Mouse (Mus musculus): ENCODE results near the gene Atp8a2. TPM values are rescaled to one million over a fixed set of nuclear protein-coding genes. Genes with fewer than 3 reads are reported as not detected.

Atp8a2 gene
- polyA plus RNA-seq (2014; fragmentation: Nextera tagmentation; extraction: Ambion mirVana), result 7.4 and 8.3 TPM in 2 replicates

DNA sequence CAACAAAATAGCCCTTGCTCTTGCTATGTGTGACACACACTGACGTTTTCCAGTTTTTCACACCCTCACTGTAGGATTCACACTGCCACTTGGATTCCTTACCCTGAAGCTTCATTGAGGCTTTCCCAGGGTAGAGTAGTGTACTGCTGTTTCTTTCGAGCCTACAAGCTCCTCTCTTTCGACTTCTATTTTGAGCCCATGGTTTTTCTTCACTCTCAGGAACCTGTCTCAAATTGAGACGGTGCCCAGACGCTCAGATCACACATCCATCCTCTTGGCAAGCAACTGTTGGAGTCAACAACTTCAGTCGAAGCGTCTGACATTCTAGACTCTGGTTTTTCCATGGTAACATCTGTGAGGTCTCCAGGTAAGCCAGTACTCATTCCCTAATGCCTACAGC is at the start of gene Atp8a2:
TSS of gene Atp8a2 (minus strand) at position 296 of the 400 bp plus-strand sequence.
- H3K27me3 ChIP-seq (ENCODE audit: control insufficient read depth, insufficient read depth, low read length), result no peaks in the 10 kb centered on the region
- no peak within 1 kb of the TSS for H3K27ac ChIP-seq (ENCODE audit: low read depth, low read length)
- H3K4me3 ChIP-seq (ENCODE audit: low read depth, low read length), result no peak within 1 kb of the TSS
- H3K4me1 ChIP-seq (ENCODE audit: control insufficient read depth, insufficient read depth, low read length), result no peaks in the 10 kb centered on the region
- no peak within 1 kb of the TSS for H3K9ac ChIP-seq (ENCODE audit: low read length)
- no peak for DNase-seq (ENCODE audit: low spot score, missing footprints)
- no peak within 1 kb of the TSS for H3K4me2 ChIP-seq
- H3K36me3 ChIP-seq (ENCODE audit: control insufficient read depth, insufficient read depth, low read length), result no peaks in the 10 kb centered on the region
- H3K9me3 ChIP-seq (ENCODE audit: control insufficient read depth, low read length), result no peaks in the 10 kb centered on the region
- ATAC-seq (ENCODE audit: low FRiP score), result no peak
- 84% methylated on average over 7 of the region's 7 CpGs for WGBS

DNA sequence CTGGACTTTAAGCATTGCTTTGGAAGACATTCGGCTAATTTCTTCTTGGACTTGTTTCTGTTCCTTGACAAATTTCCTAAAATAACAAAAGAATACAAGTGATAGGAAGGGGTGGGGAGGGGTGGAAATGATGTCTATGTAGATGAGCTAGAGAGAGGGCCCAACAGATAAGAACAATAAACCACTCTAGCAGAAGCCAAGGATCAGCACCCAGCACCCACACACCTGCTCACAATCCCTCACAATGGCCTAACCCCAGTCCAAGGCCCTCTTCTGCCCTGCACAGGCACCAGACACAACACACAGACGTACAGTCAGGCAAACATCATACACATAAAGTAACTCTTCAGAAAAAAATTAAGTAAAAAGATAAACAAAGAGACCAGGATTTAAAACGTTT is 41.6 kb upstream of the Atp8a2 start:
- WGBS, result 83% methylated on average over 3 of the region's 3 CpGs
- no peaks in the 10 kb centered on the region for H3K9me3 ChIP-seq (ENCODE audit: control insufficient read depth, low read length)
- ATAC-seq (ENCODE audit: low FRiP score) (no peak), DNase-seq (ENCODE audit: low spot score, missing footprints) (no peak)
- H3K27me3 ChIP-seq (ENCODE audit: control insufficient read depth, insufficient read depth, low read length), result no peaks in the 10 kb centered on the region
- no peaks in the 10 kb centered on the region for H3K4me1 ChIP-seq (ENCODE audit: control insufficient read depth, insufficient read depth, low read length)
- H3K36me3 ChIP-seq (ENCODE audit: control insufficient read depth, insufficient read depth, low read length), result peaks cover 8% of the 10 kb centered on the region; the same call in 1 of the 2 replicates
- no peak overlapping the region for H3K27ac ChIP-seq (ENCODE audit: low read depth, low read length)
- no peak overlapping the region for H3K4me3 ChIP-seq (ENCODE audit: low read depth, low read length)
- H3K9ac ChIP-seq (ENCODE audit: low read length), result no peak overlapping the region
- no peak overlapping the region for H3K4me2 ChIP-seq

DNA sequence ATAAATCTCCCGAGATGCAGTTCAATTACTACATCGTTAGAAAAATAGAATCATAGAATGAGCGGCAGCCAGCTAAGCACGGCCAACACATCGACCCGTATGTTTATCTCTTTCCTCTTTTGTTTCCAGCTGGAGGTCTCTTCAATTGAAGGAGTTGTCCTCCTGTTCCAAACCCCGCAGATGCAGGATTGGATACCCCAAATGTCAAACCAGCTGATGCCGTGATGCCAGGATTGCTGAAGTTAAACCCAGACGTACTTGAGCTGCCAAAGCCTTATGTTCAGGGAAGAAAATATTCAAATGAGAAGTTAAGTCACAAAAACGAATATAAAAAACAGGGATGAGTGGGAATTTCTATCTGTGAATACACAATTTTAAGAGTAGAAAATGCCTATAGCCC is 22.9 kb upstream of the Atp8a2 start:
- no peak overlapping the region for H3K4me2 ChIP-seq
- no peak overlapping the region for H3K27ac ChIP-seq (ENCODE audit: low read depth, low read length)
- H3K9me3 ChIP-seq (ENCODE audit: control insufficient read depth, low read length), result no peaks in the 10 kb centered on the region
- DNase-seq (ENCODE audit: low spot score, missing footprints) (no peak), ATAC-seq (ENCODE audit: low FRiP score) (no peak)
- peaks cover 6% of the 10 kb centered on the region for H3K36me3 ChIP-seq (ENCODE audit: control insufficient read depth, insufficient read depth, low read length)
- H3K27me3 ChIP-seq (ENCODE audit: control insufficient read depth, insufficient read depth, low read length), result no peaks in the 10 kb centered on the region
- H3K4me3 ChIP-seq (ENCODE audit: low read depth, low read length), result no peak overlapping the region
- no peak overlapping the region for H3K9ac ChIP-seq (ENCODE audit: low read length)
- no peaks in the 10 kb centered on the region for H3K4me1 ChIP-seq (ENCODE audit: control insufficient read depth, insufficient read depth, low read length)
- 93% methylated on average over 10 of the region's 10 CpGs for WGBS

DNA sequence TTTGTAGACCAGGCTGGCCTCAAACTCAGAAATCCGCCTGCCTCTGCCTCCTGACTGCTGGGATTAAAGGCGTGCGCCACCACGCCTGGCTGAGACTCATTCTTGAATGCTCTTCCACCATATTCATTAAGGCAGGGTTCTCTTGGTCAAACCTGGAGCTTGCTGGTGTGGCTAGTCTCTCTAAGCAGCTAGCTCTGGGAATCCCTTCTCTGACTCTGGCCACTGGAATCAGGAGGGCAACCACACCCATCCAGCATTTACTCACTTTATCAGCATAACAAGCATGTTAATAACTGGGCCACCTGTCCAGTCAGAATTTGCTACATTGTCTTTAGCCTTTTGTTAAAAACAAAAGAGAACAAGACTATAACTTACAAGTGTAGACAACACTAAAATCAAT is 20.6 kb upstream of the Atp8a2 start:
- H3K27me3 ChIP-seq (ENCODE audit: control insufficient read depth, insufficient read depth, low read length), result no peaks in the 10 kb centered on the region
- no peaks in the 10 kb centered on the region for H3K9me3 ChIP-seq (ENCODE audit: control insufficient read depth, low read length)
- 92% methylated on average over 4 of the region's 4 CpGs for WGBS
- no peaks in the 10 kb centered on the region for H3K4me1 ChIP-seq (ENCODE audit: control insufficient read depth, insufficient read depth, low read length)
- no peak overlapping the region for H3K27ac ChIP-seq (ENCODE audit: low read depth, low read length)
- no peak overlapping the region for H3K4me2 ChIP-seq
- ATAC-seq (ENCODE audit: low FRiP score) (no peak), DNase-seq (ENCODE audit: low spot score, missing footprints) (no peak)
- H3K9ac ChIP-seq (ENCODE audit: low read length), result no peak overlapping the region
- H3K36me3 ChIP-seq (ENCODE audit: control insufficient read depth, insufficient read depth, low read length), result peaks cover 4% of the 10 kb centered on the region
- no peak overlapping the region for H3K4me3 ChIP-seq (ENCODE audit: low read depth, low read length)

DNA sequence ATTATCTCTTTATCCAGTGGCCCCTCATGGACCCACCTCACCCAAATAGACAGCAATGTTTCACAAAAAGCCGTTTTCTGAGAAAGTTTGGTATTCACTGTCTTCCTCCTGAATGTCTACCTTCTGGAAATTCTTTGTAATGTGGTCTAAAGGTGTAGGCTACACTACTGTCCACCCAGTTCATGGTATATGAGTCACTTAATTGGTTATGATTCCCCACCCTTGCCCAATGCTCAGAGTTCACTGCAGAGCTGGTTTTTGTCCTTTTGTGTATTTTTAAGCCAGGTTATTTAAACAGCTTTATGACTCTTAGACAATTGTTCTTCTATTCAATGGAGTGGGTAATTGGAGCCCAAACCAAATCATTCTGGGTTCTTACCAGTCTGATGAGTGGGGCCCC is 19.1 kb upstream of the Atp8a2 start:
- ATAC-seq (ENCODE audit: low FRiP score), result no peak
- Histone ChIP-seq H3K4me2 (no peak overlapping the region), H3K9me3 (ENCODE audit: control insufficient read depth, low read length) (no peaks in the 10 kb centered on the region), H3K4me1 (ENCODE audit: control insufficient read depth, insufficient read depth, low read length) (no peaks in the 10 kb centered on the region), H3K36me3 (ENCODE audit: control insufficient read depth, insufficient read depth, low read length) (peaks cover 4% of the 10 kb centered on the region; the same call in 1 of the 2 replicates), H3K9ac (ENCODE audit: low read length) (no peak overlapping the region), H3K4me3 (ENCODE audit: low read depth, low read length) (no peak overlapping the region), H3K27me3 (ENCODE audit: control insufficient read depth, insufficient read depth, low read length) (no peaks in the 10 kb centered on the region), H3K27ac (ENCODE audit: low read depth, low read length) (no peak overlapping the region)
- no peak for DNase-seq (ENCODE audit: low spot score, missing footprints)
- 97% methylated on average over 1 of the region's 1 CpGs for WGBS

DNA sequence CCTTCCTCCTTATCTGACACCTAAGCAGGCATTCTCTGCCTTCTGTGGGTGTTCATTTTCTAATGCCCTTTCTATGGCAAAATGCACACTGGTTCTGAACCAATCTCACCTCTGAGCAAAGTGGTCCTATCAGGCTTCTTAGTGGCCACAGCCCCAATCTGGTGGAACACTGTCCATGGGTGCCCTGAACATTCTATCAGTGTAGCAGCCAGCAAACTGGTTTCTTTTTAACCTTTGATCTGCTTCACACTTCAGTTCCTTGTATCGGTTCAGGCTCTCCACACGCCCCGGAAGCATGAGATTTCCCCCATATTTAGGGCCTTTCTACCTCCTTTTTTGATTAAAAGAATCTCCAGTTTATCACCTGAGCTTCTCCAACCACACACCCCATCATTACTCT is 18.0 kb upstream of the Atp8a2 start:
- H3K9ac ChIP-seq (ENCODE audit: low read length), result no peak overlapping the region
- H3K27me3 ChIP-seq (ENCODE audit: control insufficient read depth, insufficient read depth, low read length), result no peaks in the 10 kb centered on the region
- no peak for ATAC-seq (ENCODE audit: low FRiP score)
- DNase-seq (ENCODE audit: low spot score, missing footprints), result no peak
- peaks cover 4% of the 10 kb centered on the region; the same call in 1 of the 2 replicates for H3K36me3 ChIP-seq (ENCODE audit: control insufficient read depth, insufficient read depth, low read length)
- no peaks in the 10 kb centered on the region for H3K9me3 ChIP-seq (ENCODE audit: control insufficient read depth, low read length)
- H3K27ac ChIP-seq (ENCODE audit: low read depth, low read length), result no peak overlapping the region
- WGBS, result 92% methylated on average over 3 of the region's 3 CpGs
- H3K4me2 ChIP-seq, result no peak overlapping the region
- H3K4me1 ChIP-seq (ENCODE audit: control insufficient read depth, insufficient read depth, low read length), result no peaks in the 10 kb centered on the region
- H3K4me3 ChIP-seq (ENCODE audit: low read depth, low read length), result no peak overlapping the region

DNA sequence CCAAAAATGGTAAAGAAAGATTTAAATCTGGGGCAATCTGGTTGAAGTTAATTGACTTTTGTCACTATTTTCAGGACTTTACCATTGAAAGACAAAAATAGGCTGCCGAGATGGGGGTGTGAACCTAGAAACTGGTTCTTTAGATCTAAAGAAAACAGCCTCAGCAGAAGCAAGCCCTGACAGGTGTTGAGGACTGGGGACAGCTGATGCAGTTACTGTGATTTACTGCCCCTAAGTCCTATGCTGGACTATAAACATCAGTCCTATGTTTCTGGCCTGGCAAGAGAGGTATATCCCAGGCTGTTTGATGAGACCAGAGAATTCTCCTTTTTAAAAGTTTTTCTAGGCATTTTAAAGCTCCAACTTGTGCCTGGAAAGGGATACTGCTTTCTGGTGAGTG is 17.1 kb upstream of the Atp8a2 start:
- Histone ChIP-seq H3K9ac (ENCODE audit: low read length) (no peak overlapping the region), H3K27ac (ENCODE audit: low read depth, low read length) (no peak overlapping the region), H3K4me1 (ENCODE audit: control insufficient read depth, insufficient read depth, low read length) (no peaks in the 10 kb centered on the region), H3K36me3 (ENCODE audit: control insufficient read depth, insufficient read depth, low read length) (peaks cover 2% of the 10 kb centered on the region; the same call in 1 of the 2 replicates), H3K27me3 (ENCODE audit: control insufficient read depth, insufficient read depth, low read length) (no peaks in the 10 kb centered on the region), H3K4me2 (no peak overlapping the region), H3K4me3 (ENCODE audit: low read depth, low read length) (no peak overlapping the region), H3K9me3 (ENCODE audit: control insufficient read depth, low read length) (no peaks in the 10 kb centered on the region)
- ATAC-seq (ENCODE audit: low FRiP score) (no peak), DNase-seq (ENCODE audit: low spot score, missing footprints) (no peak)
- 88% methylated on average over 1 of the region's 1 CpGs for WGBS

DNA sequence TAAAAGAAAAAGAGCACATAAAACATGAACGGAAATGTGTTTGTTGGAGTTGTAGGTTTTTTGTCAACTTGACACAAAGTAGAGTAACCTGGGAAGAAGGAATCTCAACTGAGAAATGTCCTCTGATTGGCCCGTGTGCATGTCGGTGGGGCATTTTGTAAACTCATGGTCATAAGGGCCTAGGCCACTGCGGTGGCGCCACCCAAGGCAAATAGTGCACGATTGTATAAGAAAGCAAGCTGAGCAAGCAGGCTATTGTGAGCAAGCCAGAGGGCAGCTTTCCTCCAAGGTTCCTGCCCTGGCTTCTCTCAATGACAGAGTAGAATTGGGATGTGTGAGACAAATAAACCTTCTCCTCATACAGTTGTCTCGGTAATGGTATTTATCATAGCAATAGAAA is 12.2 kb upstream of the Atp8a2 start:
- no peak for DNase-seq (ENCODE audit: low spot score, missing footprints)
- Histone ChIP-seq H3K4me2 (no peak overlapping the region), H3K9ac (ENCODE audit: low read length) (no peak overlapping the region), H3K27me3 (ENCODE audit: control insufficient read depth, insufficient read depth, low read length) (no peaks in the 10 kb centered on the region), H3K27ac (ENCODE audit: low read depth, low read length) (no peak overlapping the region), H3K4me1 (ENCODE audit: control insufficient read depth, insufficient read depth, low read length) (peaks cover 4% of the 10 kb centered on the region; the same call in 1 of the 2 replicates), H3K36me3 (ENCODE audit: control insufficient read depth, insufficient read depth, low read length) (no peaks in the 10 kb centered on the region), H3K4me3 (ENCODE audit: low read depth, low read length) (no peak overlapping the region), H3K9me3 (ENCODE audit: control insufficient read depth, low read length) (no peaks in the 10 kb centered on the region)
- ATAC-seq (ENCODE audit: low FRiP score), result no peak
- WGBS, result 92% methylated on average over 7 of the region's 7 CpGs

DNA sequence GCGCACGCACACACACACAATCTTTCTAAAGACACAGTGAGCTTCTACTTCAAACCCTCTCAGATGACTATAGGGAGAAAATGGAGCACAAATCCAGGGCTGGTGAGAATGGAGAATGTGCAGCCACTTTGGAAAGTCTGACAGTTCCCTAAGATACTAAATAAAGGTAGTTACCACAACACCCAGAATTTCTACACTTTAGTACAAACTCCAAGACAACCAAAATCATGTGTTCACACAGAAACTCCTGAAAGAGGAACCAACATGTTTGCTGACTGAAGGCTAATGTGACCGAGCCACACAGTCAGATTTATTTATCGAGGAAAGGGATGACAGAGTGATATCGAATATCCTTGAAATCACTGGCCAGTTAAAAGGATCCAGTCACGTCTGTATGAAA is 8.0 kb upstream of the Atp8a2 start:
- no peak overlapping the region for H3K4me2 ChIP-seq
- DNase-seq (ENCODE audit: low spot score, missing footprints) (no peak), ATAC-seq (ENCODE audit: low FRiP score) (no peak)
- H3K27me3 ChIP-seq (ENCODE audit: control insufficient read depth, insufficient read depth, low read length), result no peaks in the 10 kb centered on the region
- no peak overlapping the region for H3K9ac ChIP-seq (ENCODE audit: low read length)
- H3K27ac ChIP-seq (ENCODE audit: low read depth, low read length), result no peak overlapping the region
- H3K4me3 ChIP-seq (ENCODE audit: low read depth, low read length), result no peak overlapping the region
- no peaks in the 10 kb centered on the region for H3K36me3 ChIP-seq (ENCODE audit: control insufficient read depth, insufficient read depth, low read length)
- peaks cover 4% of the 10 kb centered on the region; the same call in 1 of the 2 replicates for H3K4me1 ChIP-seq (ENCODE audit: control insufficient read depth, insufficient read depth, low read length)
- H3K9me3 ChIP-seq (ENCODE audit: control insufficient read depth, low read length), result no peaks in the 10 kb centered on the region
- 93% methylated on average over 6 of the region's 6 CpGs for WGBS

DNA sequence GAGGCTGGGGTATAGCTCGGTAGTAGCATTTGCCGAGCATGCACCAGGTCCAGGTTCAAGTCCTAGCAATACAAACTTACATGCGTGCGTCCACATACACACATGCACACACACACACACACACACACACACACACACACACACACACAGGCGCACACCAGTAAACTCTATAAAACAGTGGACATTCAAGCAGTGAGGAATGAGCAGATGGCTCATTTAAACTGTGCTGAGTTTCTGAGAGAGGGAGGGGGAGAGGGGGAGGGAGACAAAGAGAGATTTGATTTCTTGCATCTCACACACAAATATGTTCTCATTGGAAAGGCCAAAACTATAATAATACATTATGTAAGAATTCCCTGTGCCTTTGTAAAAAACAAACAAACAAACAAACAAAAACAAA is 980 bp downstream of the Atp8a2 start:
- ATAC-seq (ENCODE audit: low FRiP score) (no peak), DNase-seq (ENCODE audit: low spot score, missing footprints) (no peak)
- no peak overlapping the region for H3K9ac ChIP-seq (ENCODE audit: low read length)
- H3K36me3 ChIP-seq (ENCODE audit: control insufficient read depth, insufficient read depth, low read length), result no peaks in the 10 kb centered on the region
- H3K9me3 ChIP-seq (ENCODE audit: control insufficient read depth, low read length), result no peaks in the 10 kb centered on the region
- H3K4me2 ChIP-seq, result no peak overlapping the region
- WGBS, result 93% methylated on average over 5 of the region's 5 CpGs
- no peaks in the 10 kb centered on the region for H3K27me3 ChIP-seq (ENCODE audit: control insufficient read depth, insufficient read depth, low read length)
- no peak overlapping the region for H3K27ac ChIP-seq (ENCODE audit: low read depth, low read length)
- H3K4me3 ChIP-seq (ENCODE audit: low read depth, low read length), result no peak overlapping the region
- H3K4me1 ChIP-seq (ENCODE audit: control insufficient read depth, insufficient read depth, low read length), result no peaks in the 10 kb centered on the region

Measured in midbrain, embryonic 11.5 days (tissue).